Mouse (Mus musculus) forebrain, embryonic 10.5 days (tissue): Measurements from ENCODE around the gene Gm21188. TPM values are rescaled to one million over a fixed set of nuclear protein-coding genes. Genes with fewer than 3 reads are reported as not detected.
"Not testable (repeated sequence)": the region's sequence is repeated elsewhere in the genome, so short reads cannot be mapped to it uniquely, and the experiment has no call there.

Experiments
- DNase-seq: peaks from one replicate; pipeline ENCODE4 v3.0.0-alpha.2; 2017; ENCODE audit warnings: low spot score; ENCODE audit errors: extremely low spot score
- H3K27ac ChIP-seq: fragments of 300-500 bp; sonication (generic); 2 replicates; pipeline ENCODE4 v1.5.1; 2016; ENCODE audit warnings: mild to moderate bottlenecking
- H3K27me3 ChIP-seq: fragments of 300-500 bp; sonication (generic); 2 replicates; pipeline ENCODE4 v1.6.1; 2016; ENCODE audit warnings: mild to moderate bottlenecking; ENCODE audit not compliant: poor library complexity, severe bottlenecking
- H3K36me3 ChIP-seq: fragments of 300-500 bp; sonication (generic); replicated peaks from 2 replicates; pipeline ENCODE4 v1.6.1; 2016; ENCODE audit warnings: mild to moderate bottlenecking, moderate library complexity
- H3K4me1 ChIP-seq: fragments of 300-500 bp; sonication (generic); 2 replicates; pipeline ENCODE4 v1.6.1; 2016
- H3K4me3 ChIP-seq: fragments of 300-500 bp; sonication (generic); 2 replicates; pipeline ENCODE4 v1.5.1; 2016; ENCODE audit warnings: mild to moderate bottlenecking, moderate library complexity
- H3K9me3 ChIP-seq: fragments of 300-500 bp; sonication (generic); 2 replicates; pipeline ENCODE4 v1.6.1; 2016; ENCODE audit warnings: mild to moderate bottlenecking, moderate library complexity
- WGBS: fragments of 180-500 bp; shearing (Covaris S2); methylation state at CpG from one replicate; pipeline ENCODE4 v1.1.7; 2016; 5-methylcytosine and 5-hydroxymethylcytosine counted together
- polyA plus RNA-seq: library from polyadenylated mRNA; unstranded; fragments of >200 nt; fragmentation: Nextera tagmentation; extraction: Ambion mirVana; gene quantifications from 2 replicates; pipeline ENCODE4 v1.2.1, GENCODE M21; 2016

The Gm21188 gene
- polyA plus RNA-seq = not detected in 2 replicates

DNA sequence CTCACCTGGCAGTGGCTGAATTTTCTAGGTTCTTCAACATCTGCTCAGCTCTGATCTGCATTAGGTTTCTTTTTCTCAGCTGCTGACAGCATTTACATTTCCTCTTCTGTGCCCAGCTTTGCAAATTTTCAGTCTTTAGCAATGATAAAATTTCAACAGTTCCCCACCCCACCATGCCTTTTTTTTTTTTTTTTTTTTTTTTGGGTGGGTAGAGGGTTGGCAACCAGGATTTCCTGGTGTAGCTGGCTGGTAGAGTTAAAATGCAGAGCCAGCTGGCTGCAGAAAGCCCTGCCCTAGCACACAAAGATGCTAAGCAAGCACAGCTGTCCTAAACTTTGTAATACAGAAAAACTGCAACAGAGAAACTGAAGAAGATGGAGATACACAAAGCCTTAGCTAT is at the start of gene Gm21188:
Gene Gm21188 (minus strand): TSS at position 110 of the 400 bp plus-strand sequence.
- not testable (repeated sequence) for H3K36me3 ChIP-seq, H3K4me3 ChIP-seq, H3K9me3 ChIP-seq, H3K27me3 ChIP-seq, H3K27ac ChIP-seq, H3K4me1 ChIP-seq, DNase-seq

DNA sequence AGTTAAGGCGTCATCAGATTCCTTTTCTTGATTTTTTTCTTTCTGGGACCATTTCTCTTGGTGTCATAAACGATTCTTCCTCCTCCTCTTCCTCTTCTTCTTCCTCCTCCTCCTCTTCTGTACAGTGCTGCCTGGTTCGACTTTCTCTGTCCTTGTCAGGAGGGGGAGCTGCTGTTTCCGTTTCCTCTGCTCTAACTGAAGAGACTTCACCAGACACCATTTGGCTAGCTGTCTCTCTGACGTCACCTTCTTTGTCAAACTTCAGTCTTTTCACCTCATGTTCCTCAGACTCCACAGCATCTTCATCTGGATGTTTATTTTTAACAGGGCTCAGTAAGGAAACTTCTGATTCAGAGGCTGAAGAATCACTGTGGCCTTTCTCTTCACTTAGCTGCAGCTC is 47.3 kb upstream of the Gm21188 start:
- not testable (repeated sequence) for H3K9me3 ChIP-seq, DNase-seq, H3K4me3 ChIP-seq, H3K27ac ChIP-seq, H3K36me3 ChIP-seq, H3K4me1 ChIP-seq
- H3K27me3 ChIP-seq = peaks cover 16% of the 10 kb centered on the region
- WGBS = no CpG with 5 or more reads among the region's 5 CpGs

DNA sequence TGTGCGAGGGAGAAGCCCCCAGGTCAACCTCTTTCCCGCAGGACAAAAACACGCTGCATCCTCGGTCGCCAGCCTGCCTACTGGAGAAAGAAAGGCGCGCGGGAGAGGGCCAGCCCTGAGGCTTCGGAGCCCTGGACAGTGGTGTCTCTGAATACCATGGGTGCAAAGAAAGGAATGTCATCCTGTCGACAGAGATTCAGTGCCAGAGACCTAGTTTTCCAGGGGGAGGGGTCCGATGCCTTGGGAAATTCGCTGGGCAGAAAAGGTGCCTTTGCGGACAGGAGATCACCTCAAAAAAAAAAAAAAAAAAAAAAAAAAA is 44.9 kb upstream of the Gm21188 start:
- DNase-seq, H3K36me3 ChIP-seq, H3K4me1 ChIP-seq, H3K4me3 ChIP-seq, H3K9me3 ChIP-seq, H3K27ac ChIP-seq: not testable (repeated sequence)
- 2% methylated on average over 9 of the region's 13 CpGs for WGBS
- peaks cover 16% of the 10 kb centered on the region for H3K27me3 ChIP-seq

DNA sequence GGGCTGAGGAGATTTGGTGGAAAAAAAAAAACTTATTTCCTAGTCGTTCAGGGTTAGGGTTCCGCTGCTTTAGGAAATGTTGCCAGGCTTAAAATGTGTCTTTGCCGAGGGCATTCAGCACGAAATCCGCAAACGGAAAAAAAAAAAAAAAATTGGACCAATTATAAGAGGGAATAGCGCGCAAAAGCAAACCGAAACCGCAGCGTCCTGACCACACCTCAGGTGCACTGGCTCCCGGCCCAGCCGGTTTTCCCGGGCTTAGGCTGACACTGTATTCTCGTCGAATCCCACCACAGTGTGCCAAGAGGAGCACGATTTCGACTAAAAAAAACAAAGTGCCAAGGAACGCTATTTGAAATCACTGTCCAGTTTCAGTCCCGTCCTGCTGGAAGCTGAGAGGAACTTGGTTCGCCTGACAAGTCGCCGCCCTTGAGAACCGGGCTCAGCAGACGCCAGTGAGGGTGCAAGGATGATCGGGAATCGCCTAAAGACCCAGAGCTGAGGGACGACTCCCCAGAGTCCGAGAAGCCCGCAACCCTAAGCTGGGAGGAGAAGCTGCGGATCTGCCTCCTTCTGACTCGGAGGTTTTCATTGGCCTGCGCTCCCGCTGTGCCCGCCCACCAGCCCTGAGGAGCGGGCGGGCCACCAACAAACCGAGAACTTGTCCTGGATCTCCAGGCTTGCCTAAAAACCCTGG is 44.4 kb upstream of the Gm21188 start:
- not testable (repeated sequence) for H3K36me3 ChIP-seq, H3K4me1 ChIP-seq, DNase-seq, H3K27ac ChIP-seq, H3K9me3 ChIP-seq
- WGBS = under 1% methylated on average over 27 of the region's 38 CpGs
- Histone ChIP-seq H3K4me3 (peak overlapping the region; percentile 20; the same call in 1 of the 2 replicates), H3K27me3 (peaks cover 11% of the 10 kb centered on the region)

DNA sequence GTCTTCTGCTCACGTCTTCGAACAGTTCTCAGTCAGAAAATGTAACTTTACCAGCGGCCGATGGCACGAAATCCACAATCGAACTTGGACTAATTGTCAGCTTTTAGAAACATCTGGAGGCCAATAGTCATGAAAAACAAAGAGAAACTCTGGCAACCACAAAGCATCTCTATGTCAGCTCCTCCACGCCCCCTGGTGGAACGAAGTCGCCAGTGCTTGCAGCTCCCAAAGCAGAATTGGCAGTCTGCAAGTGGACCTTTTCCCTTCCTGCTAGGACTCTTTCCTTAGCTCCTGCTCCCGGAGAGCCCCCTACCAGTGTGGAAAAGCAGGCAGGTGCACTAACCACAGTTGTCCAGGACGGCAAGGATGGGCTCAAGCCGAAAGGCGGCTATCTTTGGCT is 41.0 kb upstream of the Gm21188 start:
- WGBS = no CpG with 5 or more reads among the region's 13 CpGs

DNA sequence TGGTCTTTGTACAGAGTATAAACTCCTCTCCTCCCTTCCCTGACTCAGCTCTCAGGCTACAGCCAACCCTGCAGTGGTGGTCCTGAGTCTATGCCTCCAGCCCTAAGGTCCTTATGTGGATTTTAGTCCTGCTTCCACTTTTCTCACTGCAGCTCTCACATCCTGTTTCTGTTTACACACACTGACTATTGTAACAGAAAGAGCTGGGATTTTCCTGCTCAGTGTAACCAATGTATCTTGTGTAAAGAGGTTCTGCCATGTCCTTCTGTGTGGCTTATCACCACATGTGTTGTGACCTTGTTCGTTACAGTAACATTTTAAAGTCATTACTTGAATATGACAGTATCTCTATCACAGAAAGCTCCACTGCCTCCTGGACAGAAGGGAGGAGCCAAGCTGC is 27.6 kb upstream of the Gm21188 start:
- WGBS = no CpG with 5 or more reads among the region's 1 CpGs
- H3K36me3 ChIP-seq, H3K27me3 ChIP-seq, DNase-seq, H3K4me1 ChIP-seq, H3K27ac ChIP-seq, H3K9me3 ChIP-seq, H3K4me3 ChIP-seq: not testable (repeated sequence)

More for the DNA sequence above, 41.0 kb upstream of the Gm21188 start:
- not testable (repeated sequence) for H3K36me3 ChIP-seq, H3K27ac ChIP-seq, H3K4me3 ChIP-seq, H3K27me3 ChIP-seq, H3K9me3 ChIP-seq, DNase-seq, H3K4me1 ChIP-seq

DNA sequence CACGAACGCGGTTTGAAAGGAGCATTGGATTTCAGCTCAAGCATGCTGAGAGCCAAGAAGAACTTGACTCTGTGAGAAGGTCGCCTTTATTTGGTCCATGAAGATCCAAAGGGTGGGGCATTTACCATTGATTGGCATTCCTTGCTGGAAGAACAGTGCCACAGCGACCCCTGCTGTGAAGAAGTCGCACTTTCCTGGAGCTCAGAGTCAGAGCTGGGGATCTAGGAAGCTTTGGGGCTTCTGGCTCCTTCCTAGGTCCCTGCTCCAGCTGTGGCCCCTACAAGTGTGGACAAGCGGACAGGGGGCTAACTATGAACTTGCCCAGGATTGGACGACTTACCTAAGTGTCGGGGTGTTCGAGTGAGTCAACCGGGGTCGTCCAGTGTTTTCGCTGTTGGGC is 18.9 kb upstream of the Gm21188 start:
- WGBS = no CpG with 5 or more reads among the region's 13 CpGs
- H3K4me3 ChIP-seq, H3K4me1 ChIP-seq: not testable (repeated sequence)

DNA sequence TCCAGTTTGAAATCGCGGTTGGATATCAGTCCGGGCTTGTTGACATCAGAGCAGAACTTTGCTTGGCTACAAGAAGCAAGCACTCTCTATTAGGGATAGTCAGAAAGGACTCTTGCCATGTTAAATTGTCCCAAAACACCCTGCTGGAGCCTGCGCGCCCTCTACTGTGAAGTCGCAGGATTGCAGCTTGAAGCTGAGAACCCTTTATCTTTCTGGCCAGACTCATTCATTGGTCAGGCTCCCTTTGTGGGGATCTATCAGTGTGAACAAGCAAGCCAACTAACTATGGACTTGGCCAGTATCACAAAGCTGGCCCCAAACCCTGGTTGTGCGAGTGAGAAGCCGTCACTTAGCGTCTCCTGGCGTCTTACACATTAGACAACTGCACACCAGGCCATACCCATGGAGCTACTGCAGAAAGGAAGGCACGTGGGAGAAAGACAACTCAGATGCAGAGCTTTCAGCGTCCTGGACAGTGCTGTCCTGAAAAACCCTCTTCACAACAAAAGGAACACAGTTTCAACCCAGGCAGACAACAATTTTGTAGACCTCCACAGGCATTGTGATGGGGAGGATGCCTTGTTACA is 18.1 kb upstream of the Gm21188 start:
- not testable (repeated sequence) for H3K4me3 ChIP-seq, H3K27me3 ChIP-seq, H3K27ac ChIP-seq, H3K4me1 ChIP-seq, H3K9me3 ChIP-seq, H3K36me3 ChIP-seq, DNase-seq
- WGBS = no CpG with 5 or more reads among the region's 12 CpGs

More for the DNA sequence above, 18.9 kb upstream of the Gm21188 start:
- DNase-seq, H3K36me3 ChIP-seq, H3K27me3 ChIP-seq, H3K9me3 ChIP-seq, H3K27ac ChIP-seq: not testable (repeated sequence)

DNA sequence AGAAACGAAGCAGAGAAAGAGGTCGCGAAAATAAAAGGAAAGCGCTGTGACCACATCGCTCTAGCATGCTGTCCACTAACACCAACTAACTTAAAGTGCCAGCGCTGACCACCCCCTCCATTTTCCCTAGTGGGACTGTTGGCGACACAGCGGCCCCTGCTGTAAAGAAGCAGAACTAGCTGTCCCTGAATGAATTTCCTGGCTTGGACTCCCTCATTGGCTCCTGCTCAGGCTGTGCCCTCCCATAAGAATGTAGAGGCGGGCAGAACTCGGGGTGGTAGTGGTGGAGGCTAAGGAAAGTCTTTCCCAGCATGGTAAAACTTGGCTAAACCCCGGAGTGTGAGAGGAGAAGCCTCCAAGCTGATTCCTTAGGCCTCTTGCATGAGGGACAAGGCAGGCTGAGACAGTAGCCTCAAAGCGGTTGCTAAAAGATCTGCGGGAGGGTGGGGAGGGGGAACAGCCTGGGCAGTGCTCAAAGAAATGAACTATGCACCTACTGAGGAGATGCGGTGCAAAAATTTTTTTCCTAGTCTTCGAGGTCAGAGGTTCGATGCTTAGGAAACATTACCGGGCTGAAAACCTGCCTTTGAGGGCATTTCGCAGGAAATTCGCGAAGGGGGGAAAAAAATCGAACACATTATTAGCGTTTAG is 11.6 kb upstream of the Gm21188 start:
- not testable (repeated sequence) for H3K4me3 ChIP-seq, H3K9me3 ChIP-seq, DNase-seq, H3K36me3 ChIP-seq, H3K4me1 ChIP-seq, H3K27ac ChIP-seq, H3K27me3 ChIP-seq
- WGBS = no CpG with 5 or more reads among the region's 22 CpGs

DNA sequence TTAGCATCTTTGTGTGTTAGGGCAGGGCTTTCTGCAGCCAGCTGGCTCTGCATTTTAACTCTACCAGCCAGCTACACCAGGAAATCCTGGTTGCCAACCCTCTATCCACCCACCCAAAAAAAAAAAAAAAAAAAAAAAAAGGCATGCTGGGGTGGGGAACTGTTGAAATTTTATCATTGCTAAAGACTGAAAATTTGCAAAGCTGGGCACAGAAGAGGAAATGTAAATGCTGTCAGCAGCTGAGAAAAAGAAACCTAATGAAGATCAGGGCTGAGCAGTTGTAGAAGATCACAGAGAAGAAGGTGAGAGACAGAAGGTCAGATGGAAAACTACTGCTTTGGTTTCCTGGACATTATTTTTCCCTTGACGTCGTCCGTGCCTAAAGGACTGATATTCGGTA is 10.9 kb upstream of the Gm21188 start:
- WGBS = no CpG with 5 or more reads among the region's 4 CpGs
- H3K4me3 ChIP-seq, H3K36me3 ChIP-seq, DNase-seq, H3K27ac ChIP-seq, H3K27me3 ChIP-seq, H3K4me1 ChIP-seq, H3K9me3 ChIP-seq: not testable (repeated sequence)

DNA sequence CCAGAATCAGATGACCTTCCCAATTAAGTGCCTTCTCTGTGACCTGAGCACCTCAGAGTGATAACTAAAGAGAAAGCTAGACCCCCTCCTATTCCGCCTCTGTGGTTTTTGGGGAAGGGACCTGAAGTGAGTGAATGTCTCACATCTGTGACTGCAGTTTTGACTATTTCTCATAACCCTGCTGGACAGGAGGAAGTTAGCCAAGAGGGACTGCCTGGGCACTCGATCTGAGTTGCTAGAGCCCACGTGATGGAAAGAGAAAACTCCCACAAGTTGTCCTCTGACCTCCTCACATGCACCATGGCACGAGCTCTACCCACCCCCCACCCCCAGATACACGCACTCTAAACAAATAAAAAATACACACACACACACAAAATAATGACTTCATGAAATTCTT is 3.4 kb downstream of the Gm21188 start:
- H3K4me1 ChIP-seq, H3K27ac ChIP-seq, H3K4me3 ChIP-seq, H3K9me3 ChIP-seq, DNase-seq, H3K27me3 ChIP-seq, H3K36me3 ChIP-seq: not testable (repeated sequence)
- WGBS = no CpG with 5 or more reads among the region's 5 CpGs

DNA sequence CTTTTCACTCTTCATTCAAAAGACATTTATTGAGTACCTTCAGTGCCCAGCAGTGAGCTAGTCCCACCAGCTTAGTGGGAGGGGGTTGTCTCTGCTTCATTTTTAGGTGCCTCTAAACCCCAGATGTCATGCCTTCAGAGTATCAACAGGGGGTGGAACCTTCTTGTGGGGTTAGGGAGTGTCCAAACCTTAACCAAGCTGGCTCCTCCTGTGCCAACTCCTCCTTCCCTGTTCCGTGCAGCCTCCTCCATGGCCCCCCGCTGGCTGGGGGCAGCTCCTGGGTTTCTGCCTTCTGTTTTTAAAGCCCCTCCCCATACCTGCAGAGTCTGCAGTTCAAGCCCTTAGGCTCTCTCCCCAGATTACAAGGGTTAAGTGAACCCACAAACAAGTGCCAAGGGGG is 3.8 kb downstream of the Gm21188 start:
- H3K4me1 ChIP-seq, H3K36me3 ChIP-seq, H3K27me3 ChIP-seq, DNase-seq, H3K27ac ChIP-seq, H3K9me3 ChIP-seq, H3K4me3 ChIP-seq: not testable (repeated sequence)
- no CpG with 5 or more reads among the region's 2 CpGs for WGBS

DNA sequence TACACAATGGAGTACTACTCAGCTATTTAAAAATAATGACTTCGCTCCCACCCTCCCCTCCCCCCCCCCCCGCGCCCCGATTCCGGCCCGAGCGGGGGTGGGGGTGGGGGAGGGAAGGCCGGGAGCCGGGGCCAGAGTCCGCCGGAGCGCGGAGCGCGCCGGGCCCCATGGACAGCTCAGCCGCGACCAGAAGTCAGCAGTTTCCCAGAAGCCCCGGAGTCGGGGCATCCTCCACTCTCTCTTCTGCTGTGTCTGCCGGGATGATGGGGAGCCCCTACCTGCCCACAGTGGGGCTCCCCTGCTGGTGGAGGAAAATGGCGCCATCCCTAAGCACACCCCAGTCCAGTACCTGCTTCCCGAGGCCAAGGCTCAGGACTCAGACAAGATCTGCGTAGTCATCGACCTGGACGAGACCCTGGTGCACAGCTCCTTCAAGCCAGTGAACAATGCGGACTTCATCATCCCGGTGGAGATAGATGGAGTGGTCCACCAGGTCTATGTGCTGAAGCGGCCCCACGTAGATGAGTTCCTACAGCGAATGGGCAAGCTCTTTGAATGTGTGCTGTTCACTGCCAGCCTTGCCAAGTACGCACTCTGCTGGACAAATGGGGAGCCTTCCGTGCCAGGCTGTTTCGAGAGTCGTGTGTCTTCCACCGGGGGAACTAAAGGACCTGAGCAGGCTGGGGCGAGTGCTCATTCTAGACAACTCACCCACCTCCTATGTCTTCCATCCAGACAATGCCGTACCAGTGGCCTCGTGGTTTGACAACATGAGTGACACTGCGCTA is 5.4 kb downstream of the Gm21188 start:
- H3K9me3 ChIP-seq = not testable (repeated sequence)
- under 1% methylated on average over 18 of the region's 40 CpGs for WGBS
- DNase-seq = peak; percentile 13

More for the DNA sequence above, 5.4 kb downstream of the Gm21188 start:
- H3K27me3 ChIP-seq = peaks cover 20% of the 10 kb centered on the region
- H3K36me3 ChIP-seq, H3K27ac ChIP-seq, H3K4me3 ChIP-seq, H3K4me1 ChIP-seq: not testable (repeated sequence)
